Mouse (Mus musculus) right cerebral cortex, adult 2 months (tissue): ENCODE results near the gene Atoh8.

ENCODE experiments used
- DNase-seq, 2 experiments: peaks; one replicate each; pipeline ENCODE4 v3.0.0; 2021 to 2022; ENCODE audit warnings: low spot score in 2 of 2

The Atoh8 gene

DNA sequence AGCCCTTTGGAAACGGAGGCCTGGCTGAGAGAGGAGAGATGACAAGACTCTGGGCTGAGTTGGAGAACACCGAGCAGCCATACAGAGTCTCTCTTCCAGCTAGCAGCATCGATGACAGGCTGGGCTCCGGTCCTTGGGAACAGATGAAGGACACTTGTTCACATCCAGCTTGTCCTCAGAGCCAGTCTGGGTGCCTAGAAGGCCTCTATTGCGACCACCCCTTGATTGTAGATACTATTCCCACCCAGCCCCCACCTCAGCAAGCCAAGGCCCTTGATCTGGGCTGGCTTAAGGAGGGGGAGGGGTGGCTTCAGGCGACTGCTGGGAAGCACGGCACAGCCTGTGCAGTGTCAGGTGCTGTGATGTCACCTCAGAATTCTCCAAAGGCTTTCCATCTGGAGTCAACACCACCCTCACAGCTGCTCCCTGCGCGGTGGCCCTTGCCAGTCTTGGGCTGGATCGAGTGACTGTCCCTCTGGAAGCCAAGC lies 19.3 kb upstream of the Atoh8 start:
- no peak for DNase-seq

DNA sequence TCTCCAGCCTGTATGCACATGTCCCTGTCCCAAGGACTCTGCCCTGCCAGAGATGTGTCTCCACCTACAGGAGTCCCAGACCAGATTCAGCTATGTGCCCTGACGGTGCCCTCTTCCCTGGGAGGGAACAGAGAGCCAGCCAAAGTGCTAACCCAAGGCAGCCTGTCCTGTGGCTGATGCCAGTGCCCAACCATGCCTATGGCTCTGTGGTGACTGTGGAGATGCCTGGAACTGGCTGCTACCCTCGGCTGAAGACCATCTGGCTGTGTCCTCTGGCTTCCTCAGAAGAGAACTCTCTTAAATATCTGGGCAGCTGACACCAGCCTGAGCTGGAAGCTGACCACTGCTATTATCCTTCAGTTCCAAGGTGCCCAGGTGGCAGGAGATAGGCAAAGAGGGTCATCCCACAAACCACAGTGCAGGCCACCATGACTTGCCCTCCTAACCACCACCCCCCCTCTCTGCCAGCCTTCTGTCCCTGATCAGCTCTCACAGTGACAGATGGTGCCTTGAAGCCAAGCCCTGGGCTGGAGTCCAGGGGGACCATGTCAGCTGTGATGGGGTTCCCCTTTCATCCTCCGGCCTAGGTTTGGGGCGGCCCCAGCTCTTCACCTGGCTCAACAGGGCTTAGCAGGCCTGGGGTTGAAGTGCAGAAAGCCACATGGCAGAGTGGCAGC lies 18.7 kb upstream of the Atoh8 start:
- DNase-seq = no peak

DNA sequence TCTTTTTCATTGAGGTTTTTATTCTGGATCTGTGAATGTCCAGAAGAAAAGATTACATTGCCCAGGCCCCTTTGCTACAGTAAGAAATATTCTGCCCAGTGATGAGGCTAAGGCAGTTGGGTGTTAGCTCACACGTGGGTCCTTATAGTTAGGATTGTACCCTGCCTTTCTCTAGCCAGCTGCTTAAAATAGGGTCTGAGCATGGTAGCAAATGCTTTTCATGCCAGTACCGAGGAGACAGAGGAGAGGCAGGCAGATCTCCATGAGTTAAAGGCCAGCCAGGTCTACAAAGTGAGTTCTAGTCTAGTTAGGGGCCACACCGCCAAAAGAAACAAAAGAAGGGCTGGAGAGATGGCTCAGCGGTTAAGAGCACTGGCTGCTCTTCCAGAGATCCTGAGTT lies 17.8 kb upstream of the Atoh8 start:
- DNase-seq = no peak

DNA sequence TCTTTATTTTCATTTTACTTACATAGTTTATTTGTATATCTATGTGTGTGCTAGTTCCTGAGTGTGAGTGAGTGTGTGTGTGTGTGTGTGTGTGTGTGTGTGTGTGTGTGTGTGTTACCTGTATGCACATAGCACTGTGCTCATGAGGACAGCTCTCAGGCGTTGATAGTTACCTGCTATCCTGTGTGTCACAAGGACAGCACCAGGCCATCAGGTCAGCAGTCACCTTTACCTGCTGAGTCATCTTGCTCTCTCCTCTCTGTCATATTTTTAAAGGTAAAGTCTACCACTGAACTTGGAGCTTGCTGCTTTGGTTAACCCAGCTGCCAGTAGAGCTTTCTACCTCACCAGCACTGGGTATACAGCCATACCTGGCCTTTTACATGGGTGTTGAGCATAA lies 17.1 kb upstream of the Atoh8 start:
- DNase-seq = no peak

DNA sequence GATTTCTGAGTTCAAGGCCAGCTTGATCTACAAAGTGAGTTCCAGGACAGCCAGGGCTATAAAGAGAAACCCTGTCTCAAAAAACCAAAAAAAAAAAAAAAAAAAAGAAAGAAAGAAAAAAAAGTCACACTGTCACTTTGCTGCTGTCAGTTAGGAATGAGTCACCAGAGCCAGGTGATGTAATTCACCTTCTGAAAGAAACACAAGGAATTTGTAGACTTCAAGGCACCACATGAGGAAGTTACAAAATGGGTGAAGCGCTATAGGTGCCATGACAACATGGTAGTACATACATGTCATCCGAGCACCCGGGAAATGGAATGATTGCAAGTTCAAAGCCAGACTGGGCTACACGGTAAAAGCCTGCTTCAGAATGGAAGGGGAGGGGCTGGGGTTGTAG lies 14.6 kb upstream of the Atoh8 start:
- no peak for DNase-seq

DNA sequence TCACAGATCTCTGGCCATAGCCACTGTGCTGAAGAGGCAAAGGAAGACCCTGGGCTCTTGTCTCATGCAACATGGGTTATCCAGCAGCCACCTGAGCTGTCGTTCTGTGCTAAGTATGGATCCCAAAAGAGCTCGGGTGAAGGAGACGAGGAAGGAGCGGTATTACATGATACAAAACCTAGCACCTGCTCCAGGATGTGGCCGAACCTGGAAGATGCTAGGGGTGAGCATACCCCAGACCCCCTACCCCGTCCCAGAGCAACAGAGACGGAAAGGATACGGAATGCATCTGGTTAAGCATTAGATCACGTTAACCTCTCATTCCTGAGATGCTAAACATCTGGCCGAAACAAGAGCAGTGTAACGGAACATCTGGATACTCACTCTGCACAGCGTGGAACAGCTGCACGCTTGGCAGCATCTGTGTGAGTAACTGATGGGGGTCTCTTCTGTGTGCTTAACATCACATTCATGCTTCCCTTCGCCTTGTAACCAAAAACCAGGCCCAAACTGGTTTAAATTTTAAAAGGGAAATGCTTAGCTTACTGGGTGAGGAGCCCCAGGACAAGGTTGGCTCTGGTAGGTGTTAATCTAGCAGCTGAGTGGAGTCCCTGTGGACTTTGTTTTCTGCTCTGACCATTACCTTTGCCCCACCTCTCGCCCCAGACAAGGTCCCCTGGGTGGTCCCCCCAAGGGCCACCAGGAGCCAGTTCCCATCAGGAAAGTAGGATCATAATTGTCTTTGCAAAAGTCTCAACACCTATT lies 13.0 kb upstream of the Atoh8 start:
- DNase-seq = no peak

DNA sequence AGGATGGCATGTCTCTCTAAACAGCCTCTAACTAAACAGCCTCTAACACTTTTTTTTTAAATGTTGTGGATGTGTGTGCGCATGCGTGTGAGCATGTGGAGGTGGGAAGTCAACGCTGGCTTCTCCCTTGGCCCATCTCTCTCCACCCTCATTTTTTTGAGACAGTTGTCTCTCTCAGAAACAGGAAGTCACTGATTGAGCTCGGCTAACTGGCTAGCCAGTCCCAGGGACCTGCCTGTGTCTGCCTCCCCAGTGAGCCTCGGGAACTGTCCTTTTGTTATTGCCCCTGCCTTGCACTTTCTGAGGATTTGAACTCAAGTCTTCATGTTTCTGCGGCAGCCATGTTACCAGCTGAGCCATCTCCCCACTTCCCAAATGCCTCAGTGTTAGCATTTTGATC lies 10.9 kb upstream of the Atoh8 start:
- DNase-seq = no peak

DNA sequence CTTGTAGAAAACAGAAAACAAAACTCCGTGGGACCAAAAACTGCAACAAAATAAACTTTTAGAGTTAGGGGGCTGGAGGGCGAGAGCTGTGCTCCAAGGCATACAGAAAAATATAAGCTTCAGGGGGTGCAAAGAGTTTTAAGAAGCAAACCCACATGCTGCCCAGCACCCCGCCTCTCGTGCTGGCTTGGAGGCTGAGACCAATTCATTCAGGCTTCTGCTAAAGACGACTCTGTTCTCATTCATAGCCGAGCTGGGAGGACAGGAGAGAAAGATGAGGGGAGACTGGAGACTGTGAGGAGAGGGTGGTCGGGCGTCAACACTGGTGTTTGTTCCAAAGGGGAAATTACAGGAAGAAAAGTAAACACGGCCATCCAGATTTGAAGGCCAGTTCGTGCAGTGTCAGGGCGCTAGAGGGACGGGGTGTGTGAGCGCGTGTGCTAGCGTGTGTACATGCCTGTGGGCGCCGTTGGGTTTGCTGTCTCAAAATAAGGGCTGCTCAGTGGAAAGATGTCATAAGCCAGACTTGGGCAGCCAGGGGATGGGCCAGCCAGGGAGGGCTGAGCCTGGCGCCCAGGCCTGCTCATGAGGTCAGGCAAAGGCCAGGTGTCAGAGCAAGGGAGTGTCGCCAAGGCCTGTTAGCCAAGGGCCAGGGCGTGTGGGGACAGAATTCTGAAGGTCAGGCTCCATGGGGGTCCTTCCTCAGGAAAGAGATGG lies 9.3 kb upstream of the Atoh8 start:
- no peak for DNase-seq

DNA sequence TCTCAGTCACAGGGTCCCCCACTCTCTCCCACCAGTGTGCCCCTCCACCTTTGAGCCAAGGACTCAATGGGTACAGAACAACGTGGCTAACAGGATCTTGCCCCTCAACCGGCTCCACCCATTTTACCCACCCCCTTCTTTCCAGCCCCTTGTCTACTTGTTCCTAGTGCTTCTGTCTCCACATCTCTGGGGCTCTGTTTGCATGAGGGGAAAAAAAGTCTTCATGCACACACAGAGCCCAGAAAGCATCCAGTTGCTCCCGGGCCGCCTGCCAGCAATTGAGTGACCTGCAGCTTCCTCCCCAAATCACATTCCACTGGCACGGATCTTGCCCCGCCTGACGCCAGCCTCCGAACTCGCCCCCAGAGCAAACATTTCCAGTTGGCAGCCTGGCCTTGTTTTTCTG lies 8.8 kb upstream of the Atoh8 start:
- DNase-seq = peak; percentile 55 to 66

DNA sequence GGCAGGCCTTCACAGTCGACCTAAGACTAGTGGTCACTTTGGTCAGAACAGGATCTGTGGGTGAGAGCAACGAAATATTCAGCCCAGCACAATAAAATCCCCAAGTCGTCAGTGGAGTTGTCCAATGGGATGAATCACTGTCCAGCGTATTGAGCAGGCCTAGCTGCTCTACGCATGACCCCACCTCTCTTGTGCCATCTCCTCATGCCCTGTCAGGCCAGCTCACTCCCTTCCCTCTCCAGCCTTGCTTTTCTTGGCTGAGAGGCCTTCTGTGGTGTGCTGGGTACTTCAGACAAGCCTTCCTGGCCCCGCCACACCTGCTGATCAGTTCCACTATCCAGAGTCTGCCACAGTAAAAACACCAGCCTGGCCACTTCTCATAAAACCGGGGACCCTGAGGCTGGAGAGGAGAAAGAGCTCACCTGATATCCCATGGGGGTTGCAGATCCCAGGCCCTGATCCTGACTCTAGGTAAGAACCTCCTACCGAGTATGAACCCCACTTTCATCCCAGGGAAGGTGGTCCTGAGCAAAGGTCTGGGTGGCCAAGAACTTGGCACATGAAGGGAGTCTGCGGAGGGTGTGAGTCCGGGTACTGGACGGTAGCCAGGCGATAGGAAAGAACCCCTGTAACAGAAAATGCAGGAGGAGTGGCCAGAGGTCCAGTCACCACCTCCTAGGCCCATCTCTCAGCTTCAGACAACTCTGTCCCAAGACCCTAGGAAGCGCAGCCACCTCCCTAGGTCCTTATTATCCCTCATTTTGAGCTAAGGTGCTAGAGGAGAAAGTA lies 7.3 kb upstream of the Atoh8 start:
- no peak for DNase-seq

DNA sequence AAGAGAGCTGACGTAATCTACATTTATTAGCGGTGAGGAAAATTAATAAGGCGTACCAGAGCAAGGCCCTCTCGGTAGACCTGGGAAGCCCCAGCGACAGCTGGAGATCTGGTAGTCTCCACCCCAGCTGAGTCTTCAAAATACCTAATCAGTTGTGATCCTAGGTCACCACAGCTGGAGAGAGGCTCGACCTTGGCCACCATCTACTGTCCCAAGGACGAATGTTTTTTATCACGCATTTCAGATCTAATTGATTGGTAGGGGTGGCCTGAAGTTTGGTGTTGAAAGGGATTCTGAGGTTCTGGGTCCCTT lies 6.4 kb upstream of the Atoh8 start:
- no peak for DNase-seq

DNA sequence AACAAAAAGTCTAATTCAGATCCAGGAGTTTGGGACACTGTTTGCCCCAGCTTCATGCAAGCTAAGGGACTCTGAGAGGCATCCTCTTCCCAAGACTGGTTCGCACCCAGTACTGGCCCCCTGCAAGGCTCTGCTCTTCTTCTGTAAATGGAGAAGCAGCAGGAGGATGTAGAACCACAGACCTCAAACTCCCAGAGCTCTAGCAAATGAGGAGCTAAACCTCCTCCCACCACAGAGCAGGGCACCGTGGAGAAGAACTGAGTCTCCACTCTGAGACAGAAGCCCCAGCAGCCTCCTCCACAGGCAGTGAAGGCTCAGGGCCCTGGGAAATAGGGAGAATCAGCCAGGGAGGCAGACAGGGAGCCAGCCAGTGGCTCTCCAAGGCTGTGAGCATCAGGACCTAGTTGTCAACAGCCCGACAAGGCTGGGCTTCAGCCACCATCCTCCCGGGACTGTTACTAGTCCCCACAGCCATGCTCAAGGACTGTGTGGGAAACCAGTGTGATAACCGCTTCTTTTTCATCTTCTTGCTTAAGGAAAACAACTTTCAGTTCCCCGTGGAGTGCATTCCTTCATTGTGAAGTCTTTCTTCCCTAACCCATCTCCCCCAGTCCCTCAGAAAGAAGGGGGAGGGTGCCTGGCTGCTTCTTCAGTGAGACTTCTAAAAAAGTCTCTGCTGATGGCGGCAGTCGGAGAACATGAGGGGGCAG lies 5.9 kb upstream of the Atoh8 start:
- no peak for DNase-seq

DNA sequence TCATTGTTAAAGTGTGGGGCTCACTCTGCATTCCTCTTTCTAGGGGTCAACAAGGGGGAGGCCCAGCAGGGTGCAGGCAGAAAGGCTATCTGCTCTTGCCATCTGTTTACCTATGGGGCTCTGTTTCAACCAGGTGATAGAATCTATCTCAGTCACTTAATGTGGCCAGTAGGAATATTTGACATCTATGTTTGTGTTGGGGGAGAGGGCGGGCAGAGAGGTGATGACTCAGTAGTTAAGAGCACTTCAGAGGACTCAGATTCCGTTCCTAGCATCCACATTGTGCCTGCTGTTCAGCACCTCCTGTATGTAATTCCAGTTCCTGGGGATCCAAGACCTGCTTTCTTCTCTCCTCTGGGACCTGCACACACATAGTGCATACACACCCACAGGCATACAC lies 4.7 kb upstream of the Atoh8 start:
- DNase-seq = no peak

DNA sequence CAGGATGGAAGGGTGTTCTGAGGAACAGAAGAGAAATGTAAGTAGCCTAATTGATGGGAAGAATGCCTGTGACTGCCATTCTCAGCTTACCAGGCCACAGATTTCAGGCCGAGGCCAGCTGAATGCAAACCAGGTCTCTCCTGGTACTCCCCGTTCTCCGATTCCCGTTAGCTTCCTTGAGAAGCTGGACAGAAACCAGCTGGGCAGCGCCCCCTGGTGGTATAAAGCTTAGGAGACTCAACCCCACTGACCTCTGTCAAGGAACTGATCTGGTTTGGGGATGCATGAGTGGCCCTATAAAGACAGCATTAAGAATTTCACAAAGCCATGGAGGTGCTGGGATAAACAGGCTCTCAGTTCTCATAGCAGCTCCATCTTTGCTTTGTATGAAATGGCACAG lies 1.7 kb upstream of the Atoh8 start:
- peak; percentile 83 to 87 for DNase-seq

DNA sequence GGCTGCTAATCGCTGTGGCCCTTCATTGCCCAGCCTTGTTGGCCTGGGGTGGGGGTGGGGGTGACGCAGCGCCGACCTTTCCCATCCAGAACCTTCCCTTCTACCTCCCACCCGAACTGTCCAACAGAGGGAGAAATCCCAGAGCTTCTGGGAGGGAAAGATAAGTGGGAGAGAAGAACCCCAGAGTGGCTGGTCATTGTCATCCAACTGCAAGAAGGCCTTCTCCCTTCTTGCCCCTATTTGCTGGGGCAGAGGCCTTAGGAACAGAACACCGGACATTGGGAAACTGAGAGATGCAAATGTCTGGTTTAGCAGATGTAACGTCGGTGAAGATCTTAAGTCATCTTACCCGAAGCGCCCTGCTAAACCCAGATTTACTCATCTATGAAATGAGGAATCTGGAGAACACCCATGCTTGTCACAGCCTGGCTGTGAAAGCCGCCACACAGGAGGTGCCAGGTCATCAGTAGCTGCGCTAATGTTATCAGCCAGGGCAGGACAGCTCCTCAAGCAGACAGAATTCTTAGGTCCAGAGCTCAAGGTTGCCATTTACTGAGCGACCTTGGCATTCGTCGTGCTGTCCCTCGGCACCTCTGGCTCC lies 530 bp upstream of the Atoh8 start:
- DNase-seq = no peak

DNA sequence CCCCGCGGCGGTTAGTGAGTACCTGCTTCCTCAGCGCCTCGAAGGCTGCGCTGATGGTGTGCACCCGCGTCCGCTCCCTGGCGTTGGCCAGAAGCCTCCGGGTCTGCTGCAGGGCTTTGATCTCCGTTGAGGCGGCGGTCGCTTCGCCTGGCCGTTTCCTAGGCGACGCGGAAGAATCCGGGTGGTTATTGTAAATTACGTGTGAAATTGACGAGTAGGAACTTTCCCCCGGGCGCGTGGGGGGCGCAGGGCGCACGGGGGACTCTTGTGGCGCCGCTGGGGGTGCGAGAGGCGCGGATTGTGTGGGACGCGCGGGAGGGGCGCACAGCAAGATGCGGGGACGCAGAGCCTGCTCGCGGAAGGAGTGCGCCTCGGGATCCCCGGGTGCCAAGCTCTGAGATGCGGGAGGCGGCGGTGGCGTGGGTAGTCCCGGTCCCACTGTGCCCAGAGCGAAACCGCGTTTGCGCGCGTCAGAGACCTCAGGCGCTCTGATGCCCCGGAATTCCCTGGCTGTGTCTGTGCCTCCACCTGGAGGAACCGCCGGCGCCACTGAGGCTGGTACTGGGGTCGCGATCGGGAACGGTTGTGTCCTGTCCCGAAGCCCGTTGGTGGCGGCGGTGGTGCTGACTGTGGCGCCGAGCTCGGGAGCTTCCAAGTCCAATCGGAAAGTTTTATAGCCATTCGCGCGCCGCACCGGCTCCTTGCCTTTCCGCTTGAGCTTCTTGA lies 842 bp downstream of the Atoh8 start:
- peak; percentile 33 to 39 for DNase-seq

DNA sequence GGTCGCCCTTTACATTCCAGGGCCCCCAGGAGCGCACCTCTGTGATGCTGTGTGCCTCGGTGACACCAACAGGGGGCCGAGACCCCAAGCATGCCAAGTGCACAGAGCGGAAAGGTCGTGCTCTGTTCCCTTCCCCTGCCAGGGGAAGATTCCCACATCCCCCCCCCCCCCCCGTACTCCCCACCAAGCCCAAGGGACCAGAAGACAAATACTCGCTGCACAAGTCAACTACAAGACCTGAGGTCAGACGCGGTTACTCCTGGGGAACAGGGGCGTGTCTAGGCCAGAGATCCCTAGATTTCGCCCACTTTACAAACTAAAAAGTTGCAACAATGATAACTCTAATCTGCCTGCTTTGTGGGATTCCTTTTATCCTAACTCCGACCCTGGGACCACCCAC lies 1.4 kb downstream of the Atoh8 start:
- no peak for DNase-seq

DNA sequence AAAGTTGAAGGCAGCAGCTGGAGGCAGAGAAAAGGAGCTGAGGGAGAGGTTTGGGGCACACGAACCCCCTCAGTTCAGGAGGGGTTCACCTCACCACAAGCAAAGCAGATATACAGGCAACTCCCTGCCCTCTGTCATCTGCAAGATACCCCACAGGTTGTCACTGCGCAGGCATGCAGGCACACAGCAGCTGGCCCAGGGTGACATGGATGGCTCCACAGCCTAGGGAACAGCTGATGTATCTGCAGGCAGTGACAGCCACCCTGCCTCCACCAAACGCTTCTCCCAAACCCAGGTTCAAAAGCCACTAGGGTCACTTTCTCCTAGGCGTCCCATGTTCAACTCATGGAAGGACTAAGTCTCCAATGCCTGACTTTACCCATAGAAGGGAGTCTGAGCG lies 2.5 kb downstream of the Atoh8 start:
- DNase-seq = no peak

DNA sequence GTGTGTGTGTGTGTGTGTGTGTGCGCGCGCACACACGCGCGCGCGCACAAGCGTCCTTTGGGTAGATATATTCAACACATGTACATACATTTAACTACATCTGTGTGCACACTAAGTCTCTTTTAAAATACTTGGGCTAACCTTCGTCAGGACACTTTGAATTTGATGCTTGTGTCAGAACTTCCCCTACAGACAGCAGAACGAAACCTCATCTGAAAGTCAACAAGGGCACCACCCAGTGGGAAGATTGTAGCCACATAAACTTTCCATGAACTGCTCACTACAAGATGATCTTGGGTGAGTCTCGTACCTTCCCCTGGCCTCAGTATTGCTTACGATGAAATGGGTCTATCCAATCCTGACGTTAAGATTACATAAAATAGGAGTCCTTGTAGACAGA lies 3.0 kb downstream of the Atoh8 start:
- DNase-seq = no peak

DNA sequence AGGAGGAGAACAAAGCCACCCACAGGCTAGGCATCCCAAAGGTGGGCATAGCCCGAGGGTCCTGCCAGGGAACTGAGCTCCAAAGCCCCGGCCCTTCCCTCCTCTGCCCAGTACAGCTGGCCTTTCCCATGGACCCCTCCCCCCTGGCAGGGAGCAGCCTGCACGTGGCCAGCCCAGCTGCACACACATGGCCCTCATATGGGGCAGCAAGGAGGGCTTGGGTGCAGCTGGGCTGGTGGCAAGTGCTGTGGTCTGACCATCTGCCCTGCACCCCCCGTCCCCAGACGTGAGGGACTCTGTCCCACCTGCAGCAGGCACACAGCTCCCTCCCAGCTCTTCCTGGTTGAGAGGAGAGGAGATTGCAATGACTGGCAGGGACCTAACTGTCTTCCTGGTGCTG lies 4.5 kb downstream of the Atoh8 start:
- DNase-seq = no peak
